Mouse (Mus musculus) heart, postnatal 25 days (tissue): ENCODE measurements around the gene Olfr827. TPM values are rescaled to one million over a fixed set of nuclear protein-coding genes. Genes with fewer than 3 reads are reported as not detected.

Experiments
- DNase-seq: peaks from one replicate; pipeline ENCODE4 v3.0.0; 2022; ENCODE audit warnings: low spot score
- intact Hi-C: fragments of 180-260 bp; cut with DNase I; formaldehyde crosslinking; loops from one replicate; pipeline ENCODE4 v1.15.1; 2025
- total RNA-seq, 2 experiments: library from RNA; stranded (reverse); gene quantifications; 2 replicates each; pipeline ENCODE4 v1.2.3; 2021

Olfr827 gene
- total RNA-seq, result not detected

- DNase-seq, result no peak
- intact Hi-C loops, result no loop called here
Measured at GRCm38 (mm10) chr10:130214303-130214702, at the start of gene Olfr827. Olfr827 (minus strand) TSS chr10:130214403.

- no peak for DNase-seq
- intact Hi-C loops, result no loop called here
Measured at GRCm38 (mm10) chr10:130263203-130263602, 49.0 kb upstream of the Olfr827 start.

- intact Hi-C loops, result no loop called here
- no peak for DNase-seq
Measured at GRCm38 (mm10) chr10:130259483-130259882, 45.3 kb upstream of the Olfr827 start.

- intact Hi-C loops, result no loop called here
- DNase-seq, result no peak
Measured at GRCm38 (mm10) chr10:130244271-130244670, 30.1 kb upstream of the Olfr827 start.

- no peak for DNase-seq
- intact Hi-C loops, result no loop called here
Measured at GRCm38 (mm10) chr10:130238318-130239209, 24.4 kb upstream of the Olfr827 start.

- DNase-seq, result no peak
- intact Hi-C loops, result no loop called here
Measured at GRCm38 (mm10) chr10:130234576-130234975, 20.4 kb upstream of the Olfr827 start.

- intact Hi-C loops, result no loop called here
- DNase-seq, result no peak
Measured at GRCm38 (mm10) chr10:130232117-130232516, 17.9 kb upstream of the Olfr827 start.

GRCm38 (mm10) chr10:130229584-130229983, 15.4 kb upstream of the Olfr827 start:
- no peak for DNase-seq
- intact Hi-C loops, result no loop called here

GRCm38 (mm10) chr10:130228246-130228645, 14.0 kb upstream of the Olfr827 start:
- DNase-seq, result no peak
- intact Hi-C loops, result loop anchor here (1.0 kb wide), 1 partner anchor 69 kb away; no protein-coding TSS in a partner anchor

GRCm38 (mm10) chr10:130225034-130225433, 10.8 kb upstream of the Olfr827 start:
- DNase-seq, result no peak
- intact Hi-C loops, result no loop called here

GRCm38 (mm10) chr10:130184086-130184485, 30.1 kb downstream of the Olfr827 start, which contains the start of gene Olfr826:
Olfr826 (minus strand) TSS chr10:130184186.
- intact Hi-C loops, result no loop called here
- DNase-seq, result no peak

GRCm38 (mm10) chr10:130166666-130167065, 47.5 kb downstream of the Olfr827 start, which contains the start of gene Olfr825:
Olfr825 (minus strand) TSS chr10:130166766.
- intact Hi-C loops, result no loop called here
- no peak for DNase-seq

- DNase-seq, result no peak
Measured at GRCm38 (mm10) chr10:130165196-130165595, 49.0 kb downstream of the Olfr827 start.

More at GRCm38 (mm10) chr10:130165196-130165595, 49.0 kb downstream of the Olfr827 start:
- intact Hi-C loops, result no loop called here

Other genes starting within 250 kb of the Olfr827 start
- gene Olfr819, start 247.1 kb downstream of the Olfr827 start, total RNA-seq, result not detected
- gene Olfr247, start 238.3 kb downstream of the Olfr827 start, total RNA-seq, result not detected
- gene Gm10310, start 229.3 kb downstream of the Olfr827 start, total RNA-seq, result not detected
- not detected for gene Olfr820, start 201.8 kb downstream of the Olfr827 start, total RNA-seq
- gene Olfr821, start 184.1 kb downstream of the Olfr827 start, total RNA-seq, result not detected
- gene Olfr822, start 143.2 kb downstream of the Olfr827 start, total RNA-seq, result not detected
- gene Olfr823, start 99.0 kb downstream of the Olfr827 start, total RNA-seq, result not detected
- not detected for gene Olfr824, start 84.4 kb downstream of the Olfr827 start, total RNA-seq
- not detected for gene Olfr825, start 47.6 kb downstream of the Olfr827 start, total RNA-seq
- gene Olfr826, start 30.2 kb downstream of the Olfr827 start, total RNA-seq, result not detected
- not detected for gene Neurod4, start 65.8 kb upstream of the Olfr827 start, total RNA-seq
- under 1 TPM in 1 of 2 experiments, not detected in 1; 0.44 TPM for gene Tespa1, start 108.5 kb upstream of the Olfr827 start, total RNA-seq
- gene Vmn2r84, start 179.9 kb upstream of the Olfr827 start, total RNA-seq, result not detected
- not detected for gene Vmn2r85, start 215.3 kb upstream of the Olfr827 start, total RNA-seq
- gene Vmn2r86, start 241.6 kb upstream of the Olfr827 start, total RNA-seq, result not detected